Mouse (Mus musculus) cerebellum, adult 2 months (tissue): ENCODE data around the gene Clic1.

Experiments used
- CTCF ChIP-seq: fragments of 200-500 bp; IDR thresholded peaks from 2 replicates; pipeline ENCODE4 v1.5.1; 2011; ENCODE audit warnings: low read depth, mild to moderate bottlenecking, control low read depth, low read length, moderate library complexity, borderline replicate concordance; ENCODE audit not compliant: insufficient read depth
- POLR2A ChIP-seq: fragments of 200-500 bp; IDR thresholded peaks from 2 replicates; pipeline ENCODE4 v1.6.1; 2011; ENCODE audit warnings: low read length, control low read depth, borderline replicate concordance; ENCODE audit not compliant: insufficient read depth

- TF ChIP-seq POLR2A (no peak), CTCF (no peak)
These were observed 17.9 kb upstream of the Clic1 start for GRCm38 (mm10) chr17:35031880-35032279.
